Mouse (Mus musculus): Measurements from ENCODE around the gene Vmn2r65.

The Vmn2r65 gene

DNA sequence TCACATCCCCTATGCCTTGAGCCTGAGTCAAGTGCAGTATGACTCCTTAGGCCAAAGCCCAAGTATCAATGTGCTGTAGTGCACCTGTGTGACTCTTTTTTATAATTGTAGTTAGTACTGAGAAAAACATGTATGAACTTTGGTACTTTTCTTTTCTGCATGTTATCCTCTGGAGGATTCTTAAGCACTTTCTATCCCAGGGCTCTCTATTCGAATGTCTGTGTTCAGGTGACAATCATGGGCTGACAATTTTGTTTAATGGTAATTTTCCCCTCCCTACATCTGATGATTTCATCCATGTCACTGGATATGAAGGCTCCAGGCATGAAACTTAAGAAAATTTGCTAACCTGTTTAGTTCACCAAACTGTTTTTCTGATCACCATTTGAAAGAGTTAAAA, at the start of gene Vmn2r65:
Gene Vmn2r65 (minus strand): TSS at position 101 of the 400 bp plus-strand sequence.
- DNase-seq = no peak

DNA sequence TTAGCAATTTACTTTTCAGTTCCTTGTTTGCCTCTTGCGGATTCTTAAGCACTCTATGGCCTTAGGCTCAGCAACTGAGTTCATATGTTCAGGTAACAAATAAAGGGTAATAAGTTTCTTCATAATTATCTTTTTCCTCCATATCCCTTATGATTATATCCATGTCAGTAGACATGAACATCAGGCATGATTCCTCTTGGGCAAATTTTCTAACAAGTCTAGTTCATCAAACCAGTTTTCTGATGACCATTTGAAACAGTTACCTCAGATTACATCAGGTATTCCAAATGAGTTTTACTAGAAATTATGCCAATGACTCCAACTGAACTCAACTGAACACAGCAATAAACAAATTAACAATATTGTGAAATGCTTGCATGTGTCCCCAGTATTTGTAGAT, 48.3 kb upstream of the Vmn2r65 start, which contains the start of gene Vmn2r66:
Gene Vmn2r66 (minus strand): TSS at position 101 of the 400 bp plus-strand sequence.
- DNase-seq = no peak

DNA sequence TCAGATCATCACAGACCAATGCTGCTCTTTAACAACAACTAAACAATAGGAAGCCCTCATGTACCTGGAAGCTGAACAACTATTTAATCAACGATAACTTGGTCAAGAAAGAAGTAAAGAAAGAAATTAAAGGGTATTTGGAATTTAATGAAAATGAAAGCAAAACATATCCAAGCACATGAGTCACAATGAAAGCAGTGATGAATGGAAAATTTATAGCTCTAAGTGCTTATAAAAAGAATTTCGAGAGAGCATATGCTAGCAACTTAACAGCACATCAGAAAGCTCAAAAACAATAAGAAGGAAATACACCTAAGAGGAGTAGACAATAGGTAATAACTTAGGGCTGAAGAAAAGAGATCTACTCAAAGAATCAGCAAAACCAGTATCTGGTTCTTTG, 32.8 kb upstream of the Vmn2r65 start:
- no peak for DNase-seq
